Mouse (Mus musculus) layer of hippocampus, adult 8-10 months (tissue): ENCODE results near the gene Cep97. TPM values are rescaled to one million over a fixed set of nuclear protein-coding genes. Genes with fewer than 3 reads are reported as not detected.
"Not testable (repeated sequence)": the region's sequence is repeated elsewhere in the genome, so short reads cannot be mapped to it uniquely, and the experiment has no call there.

Experiments
- DNase-seq, 2 experiments: peaks; one replicate each; pipeline ENCODE4 v3.0.0; 2022; ENCODE audit warnings: low spot score in 2 of 2
- total RNA-seq, 4 experiments: library from RNA; stranded (reverse); gene quantifications; 2 replicates each; pipeline ENCODE4 v1.2.4; 2022

Cep97 gene
- total RNA-seq, 4 experiments from 2014 or later = 16.4 to 21.1 (median 18.9) TPM

GRCm38 (mm10) chr16:55947876-55948410 is 13.3 kb upstream of the Cep97 start:
- not testable (repeated sequence) for DNase-seq

GRCm38 (mm10) chr16:55947266-55947665 is 12.6 kb upstream of the Cep97 start:
- DNase-seq = no peak

- no peak for DNase-seq
Measured at GRCm38 (mm10) chr16:55940781-55941180, 6.1 kb upstream of the Cep97 start.

GRCm38 (mm10) chr16:55939703-55940102 is 5.0 kb upstream of the Cep97 start:
- no peak for DNase-seq

GRCm38 (mm10) chr16:55938761-55939160 is 4.1 kb upstream of the Cep97 start:
- no peak for DNase-seq

GRCm38 (mm10) chr16:55933681-55934343 is 843 bp downstream of the Cep97 start:
- DNase-seq = peak; percentile 23 to 39

- DNase-seq = no peak
Measured at GRCm38 (mm10) chr16:55924010-55924409, 10.6 kb downstream of the Cep97 start.

- peak; percentile 20 to 58 for DNase-seq
Measured at GRCm38 (mm10) chr16:55922079-55922478, 12.6 kb downstream of the Cep97 start.

- DNase-seq = peak in 1 of 2 experiments; percentile 23
Measured at GRCm38 (mm10) chr16:55914716-55915115, 19.9 kb downstream of the Cep97 start.

- DNase-seq = no peak
Measured at GRCm38 (mm10) chr16:55910208-55910793, 24.4 kb downstream of the Cep97 start.

GRCm38 (mm10) chr16:55906928-55907679 is 27.6 kb downstream of the Cep97 start:
- no peak for DNase-seq

- DNase-seq = no peak
Measured at GRCm38 (mm10) chr16:55905370-55905769, 29.3 kb downstream of the Cep97 start.

GRCm38 (mm10) chr16:55901839-55902756 is 32.6 kb downstream of the Cep97 start:
- no peak for DNase-seq

GRCm38 (mm10) chr16:55898385-55899002 is 36.2 kb downstream of the Cep97 start:
- DNase-seq = no peak

GRCm38 (mm10) chr16:55895651-55896095 is 39.0 kb downstream of the Cep97 start:
- DNase-seq = no peak

- DNase-seq = peak; percentile 87 to 88
Measured at GRCm38 (mm10) chr16:55894893-55895650, 39.6 kb downstream of the Cep97 start, which contains the start of gene Nxpe3. Gene Nxpe3, minus strand, starts transcription at chr16:55895285.

- DNase-seq = no peak
Measured at GRCm38 (mm10) chr16:55894536-55894892, 40.1 kb downstream of the Cep97 start.

GRCm38 (mm10) chr16:55893410-55894107 is 41.1 kb downstream of the Cep97 start:
- DNase-seq = no peak

GRCm38 (mm10) chr16:55892484-55892883 is 42.2 kb downstream of the Cep97 start:
- no peak for DNase-seq
